Mouse (Mus musculus): Measurements from ENCODE around the gene Trmt2b. TPM values are rescaled to one million over a fixed set of nuclear protein-coding genes. Genes with fewer than 3 reads are reported as not detected.
A peak's percentile ranks its signal among the peaks of the same experiment; 100 is the strongest.

Trmt2b gene
- polyA plus RNA-seq, 1 experiment from 2014 or later = 9.0 TPM

GRCm38 (mm10) chrX:134285102-134285501 is 8.3 kb upstream of the Trmt2b start:
- Histone ChIP-seq H3K4me3 (ENCODE audit: low read depth, low read length) (no peak overlapping the region), H3K27me3 (ENCODE audit: insufficient read depth, low read length) (no peaks in the 10 kb centered on the region), H3K36me3 (replicated peaks; ENCODE audit: insufficient read depth, low read length) (no peaks in the 10 kb centered on the region), H3K4me2 (ENCODE audit: low read depth, low read length) (no peak overlapping the region), H3K27ac (ENCODE audit: low read depth) (no peak overlapping the region), H3K9ac (replicated peaks) (no peak overlapping the region), H3K9me3 (ENCODE audit: low read length) (no peaks in the 10 kb centered on the region), H3K4me1 (ENCODE audit: insufficient read depth) (no peaks in the 10 kb centered on the region)
- 89% methylated on average over 2 of the region's 2 CpGs for WGBS (ENCODE audit: insufficient replicate concordance)
- DNase-seq (no peak), ATAC-seq (no peak)
- TF ChIP-seq CTCF (IDR thresholded peaks at IDR 0.05; ENCODE audit: low read depth) (no peak), EP300 (IDR thresholded peaks at IDR 0.05; ENCODE audit: low read depth) (no peak)

GRCm38 (mm10) chrX:134280531-134280930 is 3.7 kb upstream of the Trmt2b start:
- no peak for ATAC-seq
- WGBS (ENCODE audit: insufficient replicate concordance) = 76% methylated on average over 3 of the region's 3 CpGs
- no peak for DNase-seq
- no peaks in the 10 kb centered on the region for H3K9me3 ChIP-seq (ENCODE audit: low read length)
- no peak overlapping the region for H3K27ac ChIP-seq (ENCODE audit: low read depth)
- no peak overlapping the region for H3K4me3 ChIP-seq (ENCODE audit: low read depth, low read length)
- no peak overlapping the region for H3K4me2 ChIP-seq (ENCODE audit: low read depth, low read length)
- no peak overlapping the region for H3K9ac ChIP-seq (replicated peaks)
- no peak for TF ChIP-seq CTCF (IDR thresholded peaks at IDR 0.05; ENCODE audit: low read depth)
- TF ChIP-seq EP300 (IDR thresholded peaks at IDR 0.05; ENCODE audit: low read depth) = no peak
- no peaks in the 10 kb centered on the region for H3K36me3 ChIP-seq (replicated peaks; ENCODE audit: insufficient read depth, low read length)
- no peaks in the 10 kb centered on the region for H3K27me3 ChIP-seq (ENCODE audit: insufficient read depth, low read length)
- no peaks in the 10 kb centered on the region for H3K4me1 ChIP-seq (ENCODE audit: insufficient read depth)

- ATAC-seq = peak; percentile 14; the same call in 1 of the 2 replicates
- H3K4me3 ChIP-seq (ENCODE audit: low read depth, low read length) = peak overlapping the region; percentile 57
- TF ChIP-seq CTCF (IDR thresholded peaks at IDR 0.05; ENCODE audit: low read depth) = no peak
- no peak for TF ChIP-seq EP300 (IDR thresholded peaks at IDR 0.05; ENCODE audit: low read depth)
These were observed 1.1 kb downstream of the Trmt2b start for GRCm38 (mm10) chrX:134275715-134276114.

GRCm38 (mm10) chrX:134262129-134262528 is 14.7 kb downstream of the Trmt2b start:
- DNase-seq = no peak
- no peak for ATAC-seq
- H3K36me3 ChIP-seq (replicated peaks; ENCODE audit: insufficient read depth, low read length) = 0 out of 2 replicates have a peak, but pooled peaks cover 11% of the 10 kb centered on the region
- 81% methylated on average over 11 of the region's 11 CpGs for WGBS (ENCODE audit: insufficient replicate concordance)
- no peak overlapping the region for H3K4me2 ChIP-seq (ENCODE audit: low read depth, low read length)
- TF ChIP-seq EP300 (IDR thresholded peaks at IDR 0.05; ENCODE audit: low read depth) = no peak
- TF ChIP-seq CTCF (IDR thresholded peaks at IDR 0.05; ENCODE audit: low read depth) = no peak
- H3K9ac ChIP-seq (replicated peaks) = no peak overlapping the region
- H3K4me3 ChIP-seq (ENCODE audit: low read depth, low read length) = no peak overlapping the region
- H3K27me3 ChIP-seq (ENCODE audit: insufficient read depth, low read length) = no peaks in the 10 kb centered on the region
- no peak overlapping the region for H3K27ac ChIP-seq (ENCODE audit: low read depth)
- no peaks in the 10 kb centered on the region for H3K4me1 ChIP-seq (ENCODE audit: insufficient read depth)
- no peaks in the 10 kb centered on the region for H3K9me3 ChIP-seq (ENCODE audit: low read length)

More at GRCm38 (mm10) chrX:134275715-134276114, 1.1 kb downstream of the Trmt2b start:
- WGBS (ENCODE audit: insufficient replicate concordance) = 30% methylated on average over 6 of the region's 6 CpGs
- H3K36me3 ChIP-seq (replicated peaks; ENCODE audit: insufficient read depth, low read length) = no peaks in the 10 kb centered on the region
- no peaks in the 10 kb centered on the region for H3K9me3 ChIP-seq (ENCODE audit: low read length)
- no peaks in the 10 kb centered on the region for H3K27me3 ChIP-seq (ENCODE audit: insufficient read depth, low read length)
- no peaks in the 10 kb centered on the region for H3K4me1 ChIP-seq (ENCODE audit: insufficient read depth)
- peak overlapping the region; percentile 67 for H3K4me2 ChIP-seq (ENCODE audit: low read depth, low read length)
- no peak overlapping the region for H3K9ac ChIP-seq (replicated peaks)
- H3K27ac ChIP-seq (ENCODE audit: low read depth) = peak overlapping the region; percentile 79
- DNase-seq = peak; percentile 35

- Histone ChIP-seq H3K4me2 (ENCODE audit: low read depth, low read length) (no peak overlapping the region), H3K4me1 (ENCODE audit: insufficient read depth) (no peaks in the 10 kb centered on the region), H3K9ac (replicated peaks) (no peak overlapping the region), H3K9me3 (ENCODE audit: low read length) (no peaks in the 10 kb centered on the region), H3K27ac (ENCODE audit: low read depth) (no peak overlapping the region), H3K36me3 (replicated peaks; ENCODE audit: insufficient read depth, low read length) (0 out of 2 replicates have a peak, but pooled peaks cover 11% of the 10 kb centered on the region), H3K27me3 (ENCODE audit: insufficient read depth, low read length) (no peaks in the 10 kb centered on the region), H3K4me3 (ENCODE audit: low read depth, low read length) (no peak overlapping the region)
- TF ChIP-seq CTCF (IDR thresholded peaks at IDR 0.05; ENCODE audit: low read depth) (no peak), EP300 (IDR thresholded peaks at IDR 0.05; ENCODE audit: low read depth) (no peak)
- DNase-seq (no peak), ATAC-seq (no peak)
- WGBS (ENCODE audit: insufficient replicate concordance) = 77% methylated on average over 5 of the region's 5 CpGs
These were observed 15.6 kb downstream of the Trmt2b start for GRCm38 (mm10) chrX:134261191-134261590.

GRCm38 (mm10) chrX:134248202-134248601 is 28.6 kb downstream of the Trmt2b start:
- ATAC-seq (no peak), DNase-seq (no peak)
- no peak for TF ChIP-seq EP300 (IDR thresholded peaks at IDR 0.05; ENCODE audit: low read depth)
- Histone ChIP-seq H3K4me1 (ENCODE audit: insufficient read depth) (no peaks in the 10 kb centered on the region), H3K4me2 (ENCODE audit: low read depth, low read length) (no peak overlapping the region), H3K27ac (ENCODE audit: low read depth) (no peak overlapping the region), H3K36me3 (replicated peaks; ENCODE audit: insufficient read depth, low read length) (no peaks in the 10 kb centered on the region), H3K27me3 (ENCODE audit: insufficient read depth, low read length) (no peaks in the 10 kb centered on the region), H3K4me3 (ENCODE audit: low read depth, low read length) (no peak overlapping the region), H3K9ac (replicated peaks) (no peak overlapping the region), H3K9me3 (ENCODE audit: low read length) (no peaks in the 10 kb centered on the region)
- WGBS (ENCODE audit: insufficient replicate concordance) = 79% methylated on average over 2 of the region's 2 CpGs

- H3K27ac ChIP-seq (ENCODE audit: low read depth) = no peak overlapping the region
- TF ChIP-seq EP300 (IDR thresholded peaks at IDR 0.05; ENCODE audit: low read depth) = no peak
- no peak overlapping the region for H3K4me3 ChIP-seq (ENCODE audit: low read depth, low read length)
- no peak overlapping the region for H3K9ac ChIP-seq (replicated peaks)
- H3K36me3 ChIP-seq (replicated peaks; ENCODE audit: insufficient read depth, low read length) = 0 out of 2 replicates have a peak, but pooled peaks cover 4% of the 10 kb centered on the region
- H3K27me3 ChIP-seq (ENCODE audit: insufficient read depth, low read length) = no peaks in the 10 kb centered on the region
- WGBS (ENCODE audit: insufficient replicate concordance) = 84% methylated on average over 10 of the region's 10 CpGs
- no peaks in the 10 kb centered on the region for H3K4me1 ChIP-seq (ENCODE audit: insufficient read depth)
- DNase-seq (no peak), ATAC-seq (no peak)
- no peaks in the 10 kb centered on the region for H3K9me3 ChIP-seq (ENCODE audit: low read length)
- no peak overlapping the region for H3K4me2 ChIP-seq (ENCODE audit: low read depth, low read length)
These were observed 30.8 kb downstream of the Trmt2b start for GRCm38 (mm10) chrX:134245946-134246345.

All from liver, postnatal 0 days (tissue).